Mouse (Mus musculus) CH12F3 (cell line): ENCODE measurements around the gene Foxk2.

Experiments used
- in situ Hi-C: fragments of 300-500 bp; cut with MboI; formaldehyde crosslinking; loops from 2 replicates; pipeline ENCODE4 v1.14.3; 2020; ENCODE audit warnings: low sequenced_read_pairs

Gene Foxk2

GRCm38 (mm10) chr11:121259160-121260100, at the start of gene Foxk2:
TSS of gene Foxk2 (plus strand) at chr11:121259990.
- in situ Hi-C loops, result no loop called here

GRCm38 (mm10) chr11:121216831-121217230, 43.0 kb upstream of the Foxk2 start:
- in situ Hi-C loops, result no loop called here

- in situ Hi-C loops, result no loop called here
These were observed 40.0 kb upstream of the Foxk2 start for GRCm38 (mm10) chr11:121219776-121220175.

GRCm38 (mm10) chr11:121220771-121221170, 39.0 kb upstream of the Foxk2 start:
- in situ Hi-C loops, result no loop called here

- in situ Hi-C loops, result no loop called here
These were observed 38.3 kb upstream of the Foxk2 start for GRCm38 (mm10) chr11:121221321-121222010.

GRCm38 (mm10) chr11:121228129-121229017, 31.4 kb upstream of the Foxk2 start:
- in situ Hi-C loops, result no loop called here

GRCm38 (mm10) chr11:121229018-121229439, 30.8 kb upstream of the Foxk2 start, which contains the start of gene Cybc1:
TSS of gene Cybc1 (minus strand) at chr11:121229322.
- in situ Hi-C loops, result no loop called here

GRCm38 (mm10) chr11:121231191-121231590, 28.6 kb upstream of the Foxk2 start:
- in situ Hi-C loops, result no loop called here

- in situ Hi-C loops, result no loop called here
These were observed 28.0 kb upstream of the Foxk2 start for GRCm38 (mm10) chr11:121231628-121232291.

- in situ Hi-C loops, result no loop called here
These were observed 27.1 kb upstream of the Foxk2 start for GRCm38 (mm10) chr11:121232706-121233105.

GRCm38 (mm10) chr11:121235475-121236238, 24.1 kb upstream of the Foxk2 start:
- in situ Hi-C loops, result no loop called here

GRCm38 (mm10) chr11:121236564-121237344, 23.0 kb upstream of the Foxk2 start, which contains the start of gene Narf:
TSS of gene Narf (plus strand) at chr11:121237253.
- in situ Hi-C loops, result no loop called here

- in situ Hi-C loops, result no loop called here
These were observed 22.3 kb upstream of the Foxk2 start for GRCm38 (mm10) chr11:121237345-121238128.

- in situ Hi-C loops, result no loop called here
These were observed 20.1 kb upstream of the Foxk2 start for GRCm38 (mm10) chr11:121239669-121240068.

- in situ Hi-C loops, result no loop called here
These were observed 9.6 kb upstream of the Foxk2 start for GRCm38 (mm10) chr11:121250196-121250595.

GRCm38 (mm10) chr11:121260211-121260906, 569 bp downstream of the Foxk2 start:
- in situ Hi-C loops, result no loop called here

GRCm38 (mm10) chr11:121261074-121261473, 1.3 kb downstream of the Foxk2 start:
- in situ Hi-C loops, result no loop called here
